8 mouse cellular contexts compared by ENCODE assay signal in the genomic region with DNA sequence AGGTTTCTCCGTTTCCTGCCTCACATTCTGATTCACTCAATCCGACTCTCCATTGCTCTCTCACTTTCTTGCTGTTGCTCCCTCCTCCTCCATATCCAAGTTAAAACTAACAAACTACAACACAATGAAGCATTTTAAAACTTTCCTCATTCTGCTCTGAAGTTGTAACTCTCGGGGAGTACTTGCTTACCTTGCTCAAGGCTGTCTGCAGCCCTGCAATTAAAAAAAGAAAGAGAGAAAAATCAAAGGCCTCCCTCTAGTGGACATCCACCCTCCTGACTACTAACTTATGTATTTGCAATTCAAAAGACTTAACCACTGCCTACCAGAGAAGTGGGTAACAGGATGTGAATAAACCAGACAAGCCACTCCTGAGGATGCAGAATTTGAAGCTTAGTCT. TPM values are rescaled to one million over a fixed set of nuclear protein-coding genes. Genes with fewer than 3 reads are reported as not detected.
DNase-seq lines count a peak whose midpoint lies in the region; ATAC-seq lines count a peak whose summit lies in the region.

No protein-coding gene starts in this region.

- peak overlapping the region; percentile 93 for H3K4me3 ChIP-seq in forebrain, embryonic 14.5 days (ENCODE audit: low read depth, low read length)
- peak overlapping the region; percentile 96 for H3K4me3 ChIP-seq in liver, embryonic 11.5 days (ENCODE audit: low read depth, low read length)

- H3K27ac ChIP-seq in forebrain, embryonic 14.5 days (ENCODE audit: low read depth, low read length): peak overlapping the region; percentile 21; the same call in 1 of the 2 replicates
- H3K27ac ChIP-seq in liver, embryonic 11.5 days (ENCODE audit: low read depth, low read length): peak overlapping the region; percentile 59; the same call in 1 of the 2 replicates

- no peaks in the 10 kb centered on the region for H3K27me3 ChIP-seq in forebrain, embryonic 14.5 days (replicated peaks; ENCODE audit: control insufficient read depth, insufficient read depth, low read length)
- no peaks in the 10 kb centered on the region for H3K27me3 ChIP-seq in liver, embryonic 11.5 days (replicated peaks; ENCODE audit: control insufficient read depth, insufficient read depth, low read length)

- peak; percentile 39 for DNase-seq in urinary bladder, postnatal 14 days (ENCODE audit: low spot score)
- no peak for DNase-seq in urinary bladder, postnatal 25 days (ENCODE audit: low spot score)
- DNase-seq in cerebellum, adult 18-20 months: peak; percentile 47 to 50
- DNase-seq in forebrain, embryonic 14.5 days (ENCODE audit: low spot score): peak; percentile 73
- DNase-seq in induced T-regulatory cell, adult 2 months (ENCODE audit: low read depth): peak; percentile 90
- no peak for DNase-seq in liver, embryonic 11.5 days (ENCODE audit: low spot score)
- DNase-seq in thymus, postnatal 14 days: peak; percentile 59

- H3K9ac ChIP-seq in forebrain, embryonic 14.5 days (ENCODE audit: low read length): 0 out of 2 replicates have a peak overlapping the region, but pooled peaks have one; percentile 26
- H3K9ac ChIP-seq in liver, embryonic 11.5 days (ENCODE audit: low read depth, low read length): peak overlapping the region; percentile 61

- peaks cover 9% of the 10 kb centered on the region for H3K4me1 ChIP-seq in forebrain, embryonic 14.5 days (ENCODE audit: control insufficient read depth, insufficient read depth, low read length)
- H3K4me1 ChIP-seq in liver, embryonic 11.5 days (replicated peaks; ENCODE audit: control insufficient read depth, insufficient read depth, low read length): peaks cover 15% of the 10 kb centered on the region

- ATAC-seq in forebrain, embryonic 14.5 days: peak; percentile 13; the same call in 1 of the 2 replicates
- no peak; the same call in 1 of the 2 replicates for ATAC-seq in liver, embryonic 11.5 days (replicated peaks; ENCODE audit: low FRiP score)
- ATAC-seq in monocyte, adult 5-6 weeks (replicated peaks; ENCODE audit: insufficient number of reproducible peaks, low FRiP score, low TSS enrichment, poor library complexity, severe bottlenecking): peak; percentile 20; the same call in 1 of the 2 replicates

- no peaks in the 10 kb centered on the region for H3K9me3 ChIP-seq in forebrain, embryonic 14.5 days (replicated peaks; ENCODE audit: control insufficient read depth, low read length)
- no peaks in the 10 kb centered on the region for H3K9me3 ChIP-seq in liver, embryonic 11.5 days (ENCODE audit: control insufficient read depth, low read length)

- peak overlapping the region; percentile 68 for H3K4me2 ChIP-seq in forebrain, embryonic 14.5 days (ENCODE audit: low read length)
- peak overlapping the region; percentile 81 for H3K4me2 ChIP-seq in liver, embryonic 11.5 days

- 0% methylated on average over 3 of the region's 3 CpGs for WGBS in forebrain, embryonic 14.5 days
- 2% methylated on average over 3 of the region's 3 CpGs for WGBS in liver, embryonic 11.5 days

- H3K36me3 ChIP-seq in forebrain, embryonic 14.5 days (ENCODE audit: control insufficient read depth, insufficient read depth, low read length): peaks cover 7% of the 10 kb centered on the region
- H3K36me3 ChIP-seq in liver, embryonic 11.5 days (ENCODE audit: control insufficient read depth, insufficient read depth, low read length): peaks cover 6% of the 10 kb centered on the region; the same call in 1 of the 2 replicates

RNA-seq across cellular contexts. Expression of gene Mtrf1l, which starts 1.1 kb away (rescaled TPM):
- polyA plus RNA-seq in forebrain, embryonic 14.5 days (2014; fragmentation: Nextera tagmentation; extraction: Ambion mirVana): 11.6 and 14.8 TPM in 2 replicates
- 12.6 and 13.4 TPM in 2 replicates for polyA plus RNA-seq in liver, embryonic 11.5 days (2014; fragmentation: Nextera tagmentation; extraction: Ambion mirVana)
- 8.6 to 33.0 TPM (median 15.9 TPM) in 3 replicates for total RNA-seq in monocyte, adult 5-6 weeks (2017)

RNA-seq across cellular contexts. Expression of gene Fbxo5, which starts 19.4 kb away (rescaled TPM):
- polyA plus RNA-seq in forebrain, embryonic 14.5 days (2014; fragmentation: Nextera tagmentation; extraction: Ambion mirVana): 32.4 and 43.7 TPM in 2 replicates
- 94.5 and 99.7 TPM in 2 replicates for polyA plus RNA-seq in liver, embryonic 11.5 days (2014; fragmentation: Nextera tagmentation; extraction: Ambion mirVana)
- total RNA-seq in monocyte, adult 5-6 weeks (2017): 4.9 to 5.9 TPM (median 5.1 TPM) in 3 replicates

Comparison
In these comparisons a context has a peak if more than half of its experiments do, and no peak if none do; other contexts are left out.
1. DNase-seq: peak in urinary bladder, postnatal 14 days (single experiment), cerebellum, adult 18-20 months (2 of 2), forebrain, embryonic 14.5 days (single experiment), induced T-regulatory cell, adult 2 months (single experiment) and thymus, postnatal 14 days (single experiment); none in urinary bladder, postnatal 25 days (single experiment) and liver, embryonic 11.5 days (single experiment).